Mouse (Mus musculus) kidney, adult 2 months (tissue): ENCODE data around the gene Pcmt1.

Source experiments
- CTCF ChIP-seq: fragments of 200-500 bp; conservative IDR thresholded peaks from 2 replicates; pipeline ENCODE4 v1.5.1; 2011; ENCODE audit warnings: low read depth, mild to moderate bottlenecking, control low read depth, low read length, moderate library complexity, mixed read lengths; ENCODE audit not compliant: insufficient read depth, insufficient read length
- POLR2A ChIP-seq: fragments of 200-500 bp; IDR thresholded peaks from one replicate; pipeline ENCODE4 v1.6.1; 2011; ENCODE audit warnings: low read depth, low read length, control low read depth

DNA sequence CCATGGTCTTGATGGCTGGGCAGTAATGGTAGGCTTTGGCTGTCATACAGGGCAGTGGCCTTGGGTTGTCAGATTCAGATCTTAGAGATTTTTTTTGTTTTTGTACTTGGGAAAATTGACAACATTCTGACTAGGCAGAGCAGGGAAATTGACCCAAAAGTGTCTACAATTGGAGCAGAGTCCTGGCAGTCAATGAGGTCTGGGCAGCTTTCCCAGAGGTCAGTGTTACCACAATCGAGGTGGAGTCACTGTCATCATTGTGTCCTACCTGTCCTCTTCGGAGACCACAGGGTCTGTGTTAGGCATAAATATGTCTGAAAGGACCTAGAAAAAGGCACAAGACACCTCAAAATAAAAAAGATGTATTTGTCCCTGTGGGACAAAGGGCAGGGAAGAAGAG is 94.2 kb downstream of the Pcmt1 start:
- TF ChIP-seq CTCF (no peak), POLR2A (no peak)
